Mouse (Mus musculus): ENCODE results near the gene Dync1i1. TPM values are rescaled to one million over a fixed set of nuclear protein-coding genes. Genes with fewer than 3 reads are reported as not detected.

Gene Dync1i1
- polyA plus RNA-seq, 1 experiment from 2014 or later = 0.79 TPM

DNA sequence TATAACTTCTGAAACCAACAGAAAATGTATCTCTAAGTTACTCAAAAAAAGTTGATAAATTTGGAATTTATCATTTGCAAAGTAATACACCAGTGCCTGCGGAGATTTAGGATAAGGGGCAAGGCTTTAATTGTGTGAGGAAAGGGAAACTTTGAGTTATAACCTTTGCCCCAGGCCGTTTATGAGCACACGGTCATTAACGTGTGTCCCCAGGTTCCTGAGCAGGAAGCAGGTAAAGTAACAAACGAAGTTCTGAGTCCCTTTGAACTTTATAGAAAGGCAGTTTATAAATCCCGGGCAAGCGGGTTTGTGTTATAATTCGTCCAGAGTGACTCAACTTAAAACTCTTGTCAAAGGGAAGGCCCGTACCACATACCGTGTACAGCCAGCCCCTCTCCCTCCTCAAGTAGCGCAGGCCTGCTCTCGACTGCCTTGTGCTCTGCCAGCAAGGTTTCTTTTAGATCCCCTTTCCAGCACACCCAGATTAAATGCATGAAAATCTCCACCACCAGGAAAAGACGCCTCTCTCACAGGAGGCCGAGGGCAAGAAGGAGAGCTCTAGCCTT is 103.1 kb downstream of the Dync1i1 start:
- Histone ChIP-seq H3K4me3 (replicated peaks; ENCODE audit: low read length) (no peak overlapping the region), H3K27me3 (ENCODE audit: control insufficient read depth, insufficient read depth, low read length) (no peaks in the 10 kb centered on the region), H3K4me2 (ENCODE audit: low read depth, low read length) (no peak overlapping the region), H3K4me1 (ENCODE audit: control insufficient read depth, insufficient read depth, low read length) (no peaks in the 10 kb centered on the region), H3K9me3 (replicated peaks; ENCODE audit: control insufficient read depth, low read length) (no peaks in the 10 kb centered on the region), H3K36me3 (ENCODE audit: control insufficient read depth, insufficient read depth, low read length) (no peaks in the 10 kb centered on the region), H3K27ac (ENCODE audit: low read length) (no peak overlapping the region), H3K9ac (ENCODE audit: low read length) (no peak overlapping the region)
- no peak for ATAC-seq (ENCODE audit: insufficient read depth, low FRiP score)
- WGBS = 55% methylated on average over 14 of the region's 14 CpGs

DNA sequence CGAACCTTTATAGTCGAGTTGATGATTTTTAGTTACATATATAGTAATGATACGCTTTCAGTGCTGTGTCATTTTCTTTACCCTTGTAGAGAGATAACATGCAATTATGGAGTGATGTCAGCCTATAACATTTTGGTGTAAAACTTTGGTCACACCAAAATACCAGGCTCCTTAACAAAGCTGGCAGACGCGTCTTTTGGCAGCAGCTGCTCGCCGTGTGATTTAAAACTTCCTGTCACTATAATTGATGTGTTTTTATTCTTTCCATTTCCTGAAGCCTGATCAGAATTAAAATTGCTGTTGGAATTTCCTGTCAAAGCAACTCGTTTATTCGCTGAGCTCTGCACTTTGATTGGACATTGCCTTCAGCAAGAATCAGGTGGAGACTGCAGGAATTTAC is 103.7 kb downstream of the Dync1i1 start:
- Histone ChIP-seq H3K4me3 (replicated peaks; ENCODE audit: low read length) (no peak overlapping the region), H3K4me2 (ENCODE audit: low read depth, low read length) (no peak overlapping the region), H3K9me3 (replicated peaks; ENCODE audit: control insufficient read depth, low read length) (no peaks in the 10 kb centered on the region), H3K4me1 (ENCODE audit: control insufficient read depth, insufficient read depth, low read length) (no peaks in the 10 kb centered on the region), H3K27me3 (ENCODE audit: control insufficient read depth, insufficient read depth, low read length) (no peaks in the 10 kb centered on the region), H3K27ac (ENCODE audit: low read length) (no peak overlapping the region), H3K9ac (ENCODE audit: low read length) (no peak overlapping the region), H3K36me3 (ENCODE audit: control insufficient read depth, insufficient read depth, low read length) (no peaks in the 10 kb centered on the region)
- WGBS = 57% methylated on average over 9 of the region's 9 CpGs
- no peak for ATAC-seq (ENCODE audit: insufficient read depth, low FRiP score)

DNA sequence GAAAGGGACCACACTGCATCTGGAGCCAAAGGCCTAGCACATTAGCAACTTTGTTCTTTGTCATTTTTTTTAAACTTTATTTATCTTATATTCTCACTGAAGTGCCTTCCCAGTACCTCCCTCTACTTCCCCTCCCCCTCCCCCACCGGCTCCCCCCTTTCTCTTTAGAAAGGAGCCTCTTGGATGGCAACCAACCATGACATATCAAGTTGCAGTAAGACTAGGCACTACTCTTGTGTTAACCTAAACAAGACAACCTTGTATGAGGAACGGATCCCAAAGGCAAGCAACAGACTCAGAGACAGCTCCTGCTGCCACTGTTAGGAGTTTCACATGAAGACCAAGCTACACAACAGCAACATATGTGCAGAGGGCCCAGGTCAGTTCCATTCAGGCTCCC is 105.3 kb downstream of the Dync1i1 start:
- Histone ChIP-seq H3K9ac (ENCODE audit: low read length) (no peak overlapping the region), H3K27me3 (ENCODE audit: control insufficient read depth, insufficient read depth, low read length) (no peaks in the 10 kb centered on the region), H3K36me3 (ENCODE audit: control insufficient read depth, insufficient read depth, low read length) (no peaks in the 10 kb centered on the region), H3K4me3 (replicated peaks; ENCODE audit: low read length) (no peak overlapping the region), H3K27ac (ENCODE audit: low read length) (no peak overlapping the region), H3K4me1 (ENCODE audit: control insufficient read depth, insufficient read depth, low read length) (no peaks in the 10 kb centered on the region), H3K4me2 (ENCODE audit: low read depth, low read length) (no peak overlapping the region), H3K9me3 (replicated peaks; ENCODE audit: control insufficient read depth, low read length) (no peaks in the 10 kb centered on the region)
- WGBS = 62% methylated on average over 2 of the region's 2 CpGs
- no peak for ATAC-seq (ENCODE audit: insufficient read depth, low FRiP score)

DNA sequence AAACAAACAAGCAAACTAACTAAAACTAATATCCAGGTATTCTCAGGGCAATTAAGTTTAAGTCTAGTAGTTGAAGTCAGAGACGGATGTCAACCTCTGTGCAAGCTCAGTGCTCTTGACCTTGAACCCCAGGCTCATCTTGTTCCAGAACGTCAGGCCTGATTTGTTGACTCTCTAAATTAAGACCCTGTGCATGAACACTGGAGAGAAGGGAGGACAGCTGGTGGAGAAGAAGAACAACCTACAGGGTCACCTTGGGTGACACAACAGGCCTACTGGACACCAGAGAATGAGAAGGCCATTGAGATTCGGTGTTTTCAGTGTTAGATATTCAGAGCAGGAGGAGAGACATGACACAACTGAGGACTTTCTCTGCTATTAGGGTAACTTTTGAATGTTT is 105.8 kb downstream of the Dync1i1 start:
- Histone ChIP-seq H3K9ac (ENCODE audit: low read length) (no peak overlapping the region), H3K27me3 (ENCODE audit: control insufficient read depth, insufficient read depth, low read length) (no peaks in the 10 kb centered on the region), H3K27ac (ENCODE audit: low read length) (no peak overlapping the region), H3K4me3 (replicated peaks; ENCODE audit: low read length) (no peak overlapping the region), H3K36me3 (ENCODE audit: control insufficient read depth, insufficient read depth, low read length) (no peaks in the 10 kb centered on the region), H3K4me1 (ENCODE audit: control insufficient read depth, insufficient read depth, low read length) (no peaks in the 10 kb centered on the region), H3K4me2 (ENCODE audit: low read depth, low read length) (no peak overlapping the region), H3K9me3 (replicated peaks; ENCODE audit: control insufficient read depth, low read length) (no peaks in the 10 kb centered on the region)
- WGBS = 80% methylated on average over 3 of the region's 3 CpGs
- ATAC-seq (ENCODE audit: insufficient read depth, low FRiP score) = no peak

DNA sequence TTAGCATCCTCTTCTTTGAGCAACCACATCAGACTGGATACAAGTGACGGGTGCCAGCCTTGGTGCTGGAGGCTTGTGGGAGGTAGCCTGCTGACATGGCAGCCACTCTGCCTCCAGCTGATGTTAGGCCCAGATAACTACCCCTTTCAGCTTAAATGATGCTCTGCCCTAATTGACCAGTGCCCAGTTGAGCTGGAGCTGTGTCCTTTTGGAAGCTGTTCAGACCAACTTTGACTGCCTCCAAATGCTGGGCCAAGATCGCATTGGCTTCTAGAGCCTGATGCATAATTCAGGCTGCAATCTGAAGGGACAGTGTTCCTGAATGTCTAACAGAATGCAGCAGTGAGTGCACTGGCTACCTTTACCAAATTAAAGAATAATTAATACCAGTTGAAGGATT is 107.4 kb downstream of the Dync1i1 start:
- 97% methylated on average over 2 of the region's 2 CpGs for WGBS
- no peak overlapping the region for H3K27ac ChIP-seq (ENCODE audit: low read length)
- H3K9ac ChIP-seq (ENCODE audit: low read length) = no peak overlapping the region
- no peaks in the 10 kb centered on the region for H3K27me3 ChIP-seq (ENCODE audit: control insufficient read depth, insufficient read depth, low read length)
- no peaks in the 10 kb centered on the region for H3K9me3 ChIP-seq (replicated peaks; ENCODE audit: control insufficient read depth, low read length)
- no peaks in the 10 kb centered on the region for H3K4me1 ChIP-seq (ENCODE audit: control insufficient read depth, insufficient read depth, low read length)
- H3K4me3 ChIP-seq (replicated peaks; ENCODE audit: low read length) = no peak overlapping the region
- ATAC-seq (ENCODE audit: insufficient read depth, low FRiP score) = no peak
- H3K36me3 ChIP-seq (ENCODE audit: control insufficient read depth, insufficient read depth, low read length) = no peaks in the 10 kb centered on the region
- H3K4me2 ChIP-seq (ENCODE audit: low read depth, low read length) = no peak overlapping the region

DNA sequence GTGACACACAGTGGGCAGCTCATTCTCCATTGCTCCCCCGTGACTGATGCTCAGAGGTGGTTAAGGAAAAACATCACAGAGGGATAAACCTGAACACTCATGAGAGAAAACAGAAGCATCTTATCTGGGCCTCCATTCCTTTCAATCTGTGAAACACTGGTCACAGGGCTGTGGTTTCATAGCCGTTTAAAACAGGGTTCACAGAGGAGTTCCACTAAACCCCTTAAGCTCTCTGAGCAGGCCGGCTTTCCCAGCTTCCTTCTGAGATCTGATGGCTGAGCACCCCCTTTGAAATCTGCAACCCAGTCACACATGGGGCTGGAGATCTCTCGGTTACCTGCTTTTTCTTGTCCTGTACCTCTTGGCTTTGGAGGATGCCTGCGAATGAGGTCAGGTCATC is 117.0 kb downstream of the Dync1i1 start:
- H3K4me3 ChIP-seq (replicated peaks; ENCODE audit: low read length) = no peak overlapping the region
- H3K9ac ChIP-seq (ENCODE audit: low read length) = no peak overlapping the region
- H3K27ac ChIP-seq (ENCODE audit: low read length) = no peak overlapping the region
- H3K4me2 ChIP-seq (ENCODE audit: low read depth, low read length) = no peak overlapping the region
- no peaks in the 10 kb centered on the region for H3K9me3 ChIP-seq (replicated peaks; ENCODE audit: control insufficient read depth, low read length)
- no peaks in the 10 kb centered on the region for H3K36me3 ChIP-seq (ENCODE audit: control insufficient read depth, insufficient read depth, low read length)
- no peaks in the 10 kb centered on the region for H3K4me1 ChIP-seq (ENCODE audit: control insufficient read depth, insufficient read depth, low read length)
- no peak for ATAC-seq (ENCODE audit: insufficient read depth, low FRiP score)
- 82% methylated on average over 5 of the region's 5 CpGs for WGBS
- H3K27me3 ChIP-seq (ENCODE audit: control insufficient read depth, insufficient read depth, low read length) = no peaks in the 10 kb centered on the region

DNA sequence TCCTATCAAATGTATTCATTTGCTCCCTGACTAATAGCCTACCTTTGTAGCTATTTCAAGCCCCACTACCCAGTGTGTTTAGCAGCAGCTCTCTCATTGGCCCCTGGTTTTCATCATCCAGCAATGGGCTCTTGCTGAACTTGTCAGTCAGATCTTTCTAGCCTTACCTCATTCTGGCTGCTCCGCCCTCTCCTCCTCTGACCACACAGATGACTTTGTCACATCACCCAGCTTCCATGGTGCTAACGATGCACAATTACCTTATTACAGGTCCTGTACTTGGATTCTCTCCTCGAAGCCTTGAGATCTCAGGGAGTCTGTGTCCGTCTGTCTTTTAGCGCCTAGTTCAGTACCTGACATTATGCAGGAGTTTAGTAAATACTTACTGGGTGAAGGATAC is 120.7 kb downstream of the Dync1i1 start:
- ATAC-seq (ENCODE audit: insufficient read depth, low FRiP score) = no peak
- Histone ChIP-seq H3K27me3 (ENCODE audit: control insufficient read depth, insufficient read depth, low read length) (no peaks in the 10 kb centered on the region), H3K9ac (ENCODE audit: low read length) (no peak overlapping the region), H3K36me3 (ENCODE audit: control insufficient read depth, insufficient read depth, low read length) (no peaks in the 10 kb centered on the region), H3K9me3 (replicated peaks; ENCODE audit: control insufficient read depth, low read length) (no peaks in the 10 kb centered on the region), H3K4me1 (ENCODE audit: control insufficient read depth, insufficient read depth, low read length) (no peaks in the 10 kb centered on the region), H3K27ac (ENCODE audit: low read length) (no peak overlapping the region), H3K4me2 (ENCODE audit: low read depth, low read length) (no peak overlapping the region), H3K4me3 (replicated peaks; ENCODE audit: low read length) (no peak overlapping the region)
- 97% methylated on average over 5 of the region's 5 CpGs for WGBS

DNA sequence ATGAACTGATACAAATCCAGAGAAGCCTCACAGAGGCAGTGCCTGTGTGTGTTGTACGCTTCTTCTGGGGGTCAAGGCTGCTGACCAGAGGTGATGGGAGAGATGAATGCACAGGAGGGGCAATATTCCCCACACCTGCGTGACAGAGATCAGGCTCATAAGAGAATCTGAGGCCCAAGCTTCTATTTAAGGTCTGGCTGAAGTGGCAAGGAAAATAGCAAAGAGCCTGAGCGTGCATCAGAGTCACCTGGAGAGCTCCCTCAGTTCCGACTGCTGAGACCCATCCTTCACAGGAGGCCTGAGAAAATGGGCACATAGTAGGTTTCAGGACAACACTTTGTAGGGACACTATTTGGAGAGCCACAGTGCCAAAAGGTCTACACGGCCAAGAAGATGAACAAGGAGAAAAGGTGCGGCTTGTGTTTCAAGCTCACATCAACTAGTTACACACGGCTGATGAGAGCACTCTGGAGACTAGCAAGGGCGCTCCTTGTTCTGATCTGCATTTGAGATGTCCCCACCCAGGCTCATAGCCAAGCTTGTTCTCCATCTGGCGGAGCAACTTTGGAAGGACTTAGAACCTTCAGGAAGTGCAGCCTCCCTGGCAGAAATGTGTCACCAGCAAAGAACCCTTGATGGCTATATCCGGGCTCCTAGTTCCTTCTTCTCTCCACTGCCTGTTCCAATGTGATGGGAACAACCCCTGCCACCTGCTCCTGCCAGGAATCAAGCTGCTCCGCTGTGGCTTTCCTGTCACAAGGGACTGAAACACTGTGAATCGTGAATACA is 128.8 kb downstream of the Dync1i1 start:
- Histone ChIP-seq H3K9ac (ENCODE audit: low read length) (no peak overlapping the region), H3K36me3 (ENCODE audit: control insufficient read depth, insufficient read depth, low read length) (no peaks in the 10 kb centered on the region), H3K4me3 (replicated peaks; ENCODE audit: low read length) (no peak overlapping the region), H3K9me3 (replicated peaks; ENCODE audit: control insufficient read depth, low read length) (no peaks in the 10 kb centered on the region), H3K27me3 (ENCODE audit: control insufficient read depth, insufficient read depth, low read length) (no peaks in the 10 kb centered on the region), H3K4me1 (ENCODE audit: control insufficient read depth, insufficient read depth, low read length) (peaks cover 5% of the 10 kb centered on the region), H3K4me2 (ENCODE audit: low read depth, low read length) (no peak overlapping the region), H3K27ac (ENCODE audit: low read length) (no peak overlapping the region)
- 87% methylated on average over 12 of the region's 12 CpGs for WGBS
- ATAC-seq (ENCODE audit: insufficient read depth, low FRiP score) = no peak

DNA sequence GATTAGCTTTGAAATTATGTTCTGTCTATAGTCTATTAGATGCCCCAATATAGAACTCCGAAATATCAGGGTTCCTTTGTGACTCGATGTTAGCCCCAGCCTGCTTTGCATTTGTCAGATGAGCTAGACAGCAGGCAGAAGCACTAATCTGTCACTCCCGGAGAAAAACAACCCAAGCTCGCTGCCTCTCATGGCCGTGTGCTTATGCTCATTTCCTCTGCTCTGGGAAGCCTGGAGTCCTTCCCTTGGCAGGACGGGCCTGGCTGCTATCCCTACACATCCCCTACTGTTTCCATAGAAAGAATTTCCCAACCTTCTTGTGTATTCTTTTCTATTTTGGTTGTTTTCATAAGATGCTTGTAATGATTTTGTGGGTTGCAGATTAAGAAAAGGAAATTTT is 130.1 kb downstream of the Dync1i1 start:
- WGBS = 52% methylated on average over 6 of the region's 6 CpGs
- Histone ChIP-seq H3K27me3 (ENCODE audit: control insufficient read depth, insufficient read depth, low read length) (no peaks in the 10 kb centered on the region), H3K9me3 (replicated peaks; ENCODE audit: control insufficient read depth, low read length) (no peaks in the 10 kb centered on the region), H3K4me3 (replicated peaks; ENCODE audit: low read length) (no peak overlapping the region), H3K9ac (ENCODE audit: low read length) (no peak overlapping the region), H3K4me1 (ENCODE audit: control insufficient read depth, insufficient read depth, low read length) (peaks cover 5% of the 10 kb centered on the region), H3K36me3 (ENCODE audit: control insufficient read depth, insufficient read depth, low read length) (no peaks in the 10 kb centered on the region), H3K4me2 (ENCODE audit: low read depth, low read length) (no peak overlapping the region), H3K27ac (ENCODE audit: low read length) (no peak overlapping the region)
- ATAC-seq (ENCODE audit: insufficient read depth, low FRiP score) = no peak
